Mouse (Mus musculus) central nervous system, embryonic 18 days (tissue): ENCODE results near the gene Ghdc. TPM values are rescaled to one million over a fixed set of nuclear protein-coding genes. Genes with fewer than 3 reads are reported as not detected.

Experiments used
- polyA plus RNA-seq: library from polyadenylated mRNA; depleted of rRNA; stranded (reverse); fragments of >200 nt; gene quantifications from 2 replicates; pipeline ENCODE4 v1.2.3, GENCODE M21; 2012; rRNA removed

Gene Ghdc
- polyA plus RNA-seq, result 8.3 and 8.5 TPM in 2 replicates

GRCm38 (mm10) chr11:100770646-100771408, at the start of gene Ghdc:
Gene Ghdc, minus strand, starts transcription at chr11:100770957.

GRCm38 (mm10) chr11:100762831-100763230, 7.9 kb downstream of the Ghdc start, which contains the start of gene Hcrt:
Gene Hcrt, minus strand, starts transcription at chr11:100762931.

GRCm38 (mm10) chr11:100759611-100760233, 11.0 kb downstream of the Ghdc start, which contains the start of gene Kcnh4:
Gene Kcnh4, minus strand, starts transcription at chr11:100759942.

GRCm38 (mm10) chr11:100738066-100738604, 32.6 kb downstream of the Ghdc start, which contains the start of gene Rab5c:
Gene Rab5c, minus strand, starts transcription at chr11:100738215.

Other genes starting within 250 kb of the Ghdc start
- gene Acly, start 243.0 kb downstream of the Ghdc start, polyA plus RNA-seq, result 170 and 173 TPM in 2 replicates
- 1.2 and 1.4 TPM in 2 replicates for gene Ttc25, start 225.3 kb downstream of the Ghdc start, polyA plus RNA-seq
- 32.3 and 38.8 TPM in 2 replicates for gene Cnp, start 196.1 kb downstream of the Ghdc start, polyA plus RNA-seq
- gene Nkiras2, start 151.7 kb downstream of the Ghdc start, polyA plus RNA-seq, result 76.1 and 76.4 TPM in 2 replicates
- 192 and 206 TPM in 2 replicates for gene Dnajc7, start 150.8 kb downstream of the Ghdc start, polyA plus RNA-seq
- gene Zfp385c, start 78.5 kb downstream of the Ghdc start, polyA plus RNA-seq, result 0.34 and 1.4 TPM in 2 replicates
- 2.8 and 3.5 TPM in 2 replicates for gene Dhx58, start 66.7 kb downstream of the Ghdc start, polyA plus RNA-seq
- gene Kat2a, start 58.5 kb downstream of the Ghdc start, polyA plus RNA-seq, result 59.7 and 62.8 TPM in 2 replicates
- gene Hspb9, start 57.1 kb downstream of the Ghdc start, polyA plus RNA-seq, result not detected in 2 replicates
- gene Rab5c, start 32.7 kb downstream of the Ghdc start, polyA plus RNA-seq, result 233 and 236 TPM in 2 replicates
- gene Kcnh4, start 11.0 kb downstream of the Ghdc start, polyA plus RNA-seq, result 28.5 and 34.1 TPM in 2 replicates
- gene Hcrt, start 8.0 kb downstream of the Ghdc start, polyA plus RNA-seq, result 2.1 and 3.4 TPM in 2 replicates
- gene Stat5b, start 79.8 kb upstream of the Ghdc start, polyA plus RNA-seq, result 15.2 and 16.0 TPM in 2 replicates
- 1.7 and 1.8 TPM in 2 replicates for gene Stat5a, start 88.4 kb upstream of the Ghdc start, polyA plus RNA-seq
- gene Stat3, start 168.6 kb upstream of the Ghdc start, polyA plus RNA-seq, result 26.7 and 33.0 TPM in 2 replicates
- gene Cavin1, start 199.9 kb upstream of the Ghdc start, polyA plus RNA-seq, result 20.1 and 21.2 TPM in 2 replicates
- 186 and 202 TPM in 2 replicates for gene Atp6v0a1, start 238.5 kb upstream of the Ghdc start, polyA plus RNA-seq